Mouse (Mus musculus) kidney, adult 9 months (tissue): ENCODE data around the gene C1ra.
"Not testable (repeated sequence)": the region's sequence is repeated elsewhere in the genome, so short reads cannot be mapped to it uniquely, and the experiment has no call there.

Experiments used
- DNase-seq: peaks from one replicate; pipeline ENCODE4 v3.0.0; 2022

C1ra gene

DNA sequence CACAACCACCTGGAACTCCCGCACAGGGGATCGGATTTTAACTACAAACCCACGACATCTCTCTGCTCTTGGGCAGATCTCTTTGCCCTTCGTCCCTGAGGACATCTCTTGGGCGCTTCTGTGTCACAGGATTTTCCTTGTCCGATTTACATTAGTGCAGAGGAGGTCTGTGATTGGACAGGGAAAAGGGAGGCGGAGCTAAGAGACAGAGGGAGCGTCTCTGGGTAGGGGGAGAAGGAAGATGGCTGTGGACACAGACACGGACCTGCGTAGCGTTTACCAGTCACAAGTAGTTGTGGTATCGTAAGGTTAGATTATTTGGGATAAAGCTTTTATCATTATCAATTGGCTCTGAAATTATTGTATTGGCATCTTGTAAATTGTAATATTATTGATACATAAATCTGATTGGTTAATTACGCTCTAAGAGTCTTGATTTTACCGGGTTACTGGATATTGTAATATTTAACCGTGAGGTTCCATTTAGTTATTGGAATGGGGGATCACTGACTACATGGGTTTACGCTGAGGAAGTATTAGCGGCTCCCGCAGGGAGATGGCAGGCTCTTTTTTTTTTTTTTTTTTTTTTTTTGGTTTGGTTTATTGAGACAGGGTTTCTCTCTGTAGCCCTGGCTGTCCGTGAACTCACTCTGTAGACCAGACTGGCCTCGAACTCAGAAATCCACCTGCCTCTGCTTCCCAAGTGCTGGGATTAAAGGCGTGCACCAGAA is 26.6 kb upstream of the C1ra start:
- no peak for DNase-seq

DNA sequence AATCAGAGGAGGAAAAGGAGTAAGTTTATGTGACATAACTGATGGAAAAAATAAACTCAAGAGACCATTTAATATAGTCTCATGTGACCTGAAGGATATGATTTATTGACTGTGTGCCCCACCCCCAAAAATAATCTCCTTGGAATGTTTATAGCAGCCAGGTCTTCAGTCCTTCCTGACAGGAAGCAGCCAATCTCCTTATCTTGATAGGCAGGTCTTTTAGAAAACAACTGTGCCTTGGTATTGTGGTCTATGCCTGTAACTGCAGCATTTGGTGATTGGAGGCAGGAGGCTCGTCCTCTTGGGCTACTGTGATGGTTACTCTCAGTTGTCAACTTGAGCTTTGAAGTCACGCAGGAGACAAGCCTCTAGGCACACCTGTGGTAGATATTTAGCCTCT is 24.7 kb upstream of the C1ra start:
- no peak for DNase-seq

DNA sequence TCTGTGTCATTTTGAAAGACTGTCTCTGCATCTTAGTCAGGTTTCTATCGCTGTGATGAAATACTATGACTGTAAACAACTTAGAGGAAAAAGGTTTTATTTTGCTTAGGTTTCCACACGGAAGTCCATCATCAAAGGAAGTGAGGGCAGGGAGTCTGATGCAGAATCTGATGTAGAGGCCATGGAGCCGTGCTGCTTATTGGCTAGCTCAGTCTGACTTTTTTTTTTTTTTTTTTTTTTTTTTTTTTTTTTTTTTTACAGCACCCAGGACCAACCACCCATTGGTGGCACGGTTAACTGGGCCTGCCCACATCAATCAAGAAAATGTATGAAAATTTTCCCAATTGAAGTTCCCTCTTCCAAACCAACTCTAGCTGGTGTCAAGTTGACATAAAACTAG is 23.3 kb upstream of the C1ra start:
- no peak for DNase-seq

DNA sequence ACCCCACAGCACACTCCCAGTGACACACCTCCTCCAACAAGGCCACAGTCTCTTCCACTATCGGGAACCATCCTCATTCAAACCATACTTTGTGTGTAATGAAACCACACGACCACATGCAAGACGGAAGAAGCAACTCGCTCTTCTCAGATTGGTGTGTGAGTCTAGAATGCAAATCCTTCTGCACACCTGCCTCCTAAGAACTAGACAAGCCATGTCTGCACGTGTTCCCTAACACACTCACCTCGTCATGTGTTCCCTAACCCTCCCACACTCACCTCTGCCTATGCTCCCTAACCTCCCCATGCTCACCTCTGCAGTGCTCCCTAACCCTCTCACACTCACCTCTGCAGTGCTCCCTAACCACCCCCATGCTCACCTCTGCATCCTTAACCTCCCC is 20.8 kb upstream of the C1ra start:
- DNase-seq = no peak

DNA sequence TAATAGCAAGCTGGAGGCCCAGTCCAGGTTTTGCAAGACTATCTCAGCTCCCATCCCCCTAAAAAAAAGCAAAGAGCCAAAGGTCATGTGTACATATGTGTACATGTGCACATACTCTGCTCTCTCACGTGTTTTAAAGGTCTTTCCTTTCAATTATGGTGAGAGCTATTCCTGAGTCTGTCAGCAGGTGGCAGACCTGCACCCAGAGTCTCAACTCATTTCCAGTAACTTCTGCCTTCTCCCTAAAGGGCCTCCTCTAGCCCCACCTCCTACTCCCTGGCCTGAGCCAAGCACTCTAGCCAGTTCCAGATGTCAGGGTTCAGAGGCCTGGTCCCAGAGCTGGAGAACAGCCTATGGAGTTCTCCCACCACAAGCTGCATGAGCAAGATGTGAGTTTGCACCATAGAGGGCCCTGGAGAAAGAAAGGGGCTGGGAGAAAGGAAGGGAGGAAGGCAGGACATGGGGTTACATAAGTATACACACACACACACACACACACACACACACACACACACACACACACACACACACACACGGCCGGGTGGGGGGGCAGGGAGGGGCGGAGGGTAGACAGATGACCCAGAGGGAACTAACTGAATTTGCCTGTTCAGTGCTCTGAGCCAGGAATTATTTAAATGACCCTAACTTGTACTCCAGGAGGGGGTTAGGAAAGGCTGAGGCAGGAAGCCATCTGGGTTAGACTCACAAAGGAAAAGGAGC is 19.2 kb upstream of the C1ra start, which contains the start of gene C1rl:
Gene C1rl (plus strand): TSS at position 272 of the 720 bp plus-strand sequence.
- peak; percentile 96 for DNase-seq

DNA sequence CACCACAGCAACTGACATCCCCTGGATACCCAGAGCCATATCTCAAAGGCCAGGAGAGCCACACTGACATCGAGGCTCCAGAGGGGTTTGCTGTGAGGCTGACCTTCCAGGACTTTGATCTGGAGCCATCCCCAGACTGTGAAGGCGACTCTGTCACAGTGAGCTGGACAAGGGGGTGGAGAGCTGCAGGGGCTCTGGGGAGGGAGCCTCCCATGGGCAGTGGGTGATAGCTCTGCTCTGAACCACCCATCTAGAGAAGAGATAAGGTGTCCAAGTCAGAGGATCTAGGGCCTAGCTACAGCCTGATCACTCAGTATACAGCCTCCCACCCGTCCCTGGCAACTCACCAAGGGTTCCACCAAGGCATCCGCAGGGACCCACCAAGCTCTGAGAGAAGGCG is 18.3 kb upstream of the C1ra start:
- no peak for DNase-seq

DNA sequence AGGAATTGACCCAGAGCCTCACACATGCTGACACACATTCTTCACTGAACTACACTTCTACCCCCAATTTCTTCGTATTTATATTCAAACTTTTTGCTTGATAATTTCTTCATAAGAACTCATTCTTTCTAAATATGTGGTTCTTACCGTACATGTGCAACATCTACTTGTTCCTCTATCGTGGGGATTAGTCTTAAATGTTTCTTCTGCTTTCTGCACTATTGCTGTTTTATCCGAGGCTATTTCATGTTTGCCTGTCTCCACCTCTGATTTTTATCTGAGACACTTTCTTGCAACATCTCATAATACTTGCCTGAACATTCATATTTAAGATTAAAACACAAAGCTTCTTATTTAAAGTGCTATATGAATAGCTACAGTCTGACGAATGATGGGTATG is 16.2 kb upstream of the C1ra start:
- no peak for DNase-seq

DNA sequence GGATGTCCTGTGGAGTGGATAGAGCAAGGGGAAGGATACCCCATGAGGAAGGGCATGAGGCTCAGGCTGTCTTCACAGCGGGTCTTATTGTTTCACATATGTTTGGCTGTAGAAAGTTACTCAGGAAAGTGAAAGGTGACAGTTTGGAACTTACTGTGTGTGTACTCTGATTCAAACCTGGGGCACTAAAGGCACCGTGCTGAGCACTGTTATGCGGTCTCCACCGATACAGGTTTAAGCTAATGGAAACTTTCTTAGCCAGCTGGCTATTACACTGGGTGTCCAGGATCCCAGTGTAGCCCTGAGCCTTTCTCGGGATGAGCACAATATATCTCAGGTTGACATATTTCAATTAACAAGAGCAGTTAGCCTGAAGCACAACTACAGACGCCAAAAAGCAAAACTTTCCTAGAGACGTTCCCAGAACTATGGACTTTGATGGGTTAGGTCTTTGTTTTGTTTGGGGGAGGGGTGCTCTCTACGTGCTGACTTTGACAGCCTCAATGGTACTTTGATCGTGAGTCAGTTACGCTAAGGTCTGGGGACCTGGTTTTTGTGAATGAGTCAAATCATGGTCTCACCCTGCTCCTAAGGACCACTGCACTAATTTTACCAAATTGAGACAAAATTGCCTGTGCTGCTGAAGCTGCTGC is 12.2 kb upstream of the C1ra start:
- peak; percentile 60 for DNase-seq

DNA sequence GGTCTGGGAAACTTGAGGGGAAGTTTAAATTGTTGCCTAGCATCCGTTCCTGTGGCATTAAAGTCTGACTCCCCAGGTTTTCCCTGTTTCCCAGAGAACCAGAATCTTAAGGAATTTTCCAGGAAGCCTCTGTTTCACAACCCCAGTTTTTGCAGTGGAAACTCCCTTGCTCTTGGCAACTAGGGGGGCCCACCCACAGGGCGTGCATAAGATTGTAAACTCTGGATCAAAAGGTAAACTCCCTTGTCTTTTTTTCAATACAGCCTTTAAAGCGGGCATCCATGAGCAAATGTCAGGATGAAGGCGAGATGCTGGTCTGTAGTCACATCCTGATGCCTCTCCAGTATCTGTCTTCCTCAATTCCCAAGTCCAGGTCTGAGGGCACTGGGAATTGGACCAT is 10.7 kb upstream of the C1ra start:
- DNase-seq = no peak

DNA sequence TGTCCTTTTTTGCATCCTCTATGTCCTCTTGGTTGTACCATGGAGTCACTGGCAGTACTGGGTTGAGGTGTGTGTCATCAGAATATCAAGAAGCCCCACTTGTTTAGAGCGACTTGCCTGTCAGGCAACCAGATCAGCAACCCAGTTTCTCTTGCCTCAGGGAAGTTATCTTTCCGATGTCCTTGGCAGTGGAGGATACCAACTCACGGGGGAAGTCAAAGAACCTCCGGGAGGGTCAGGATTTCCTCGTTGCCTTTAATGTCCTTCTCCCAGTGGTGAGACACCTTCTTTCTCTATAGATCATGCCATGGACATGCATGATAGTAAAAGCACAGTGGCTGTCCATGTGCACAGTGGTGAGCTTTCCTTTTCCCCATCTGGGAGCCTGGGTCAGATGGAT is 10.2 kb upstream of the C1ra start:
- no peak for DNase-seq

DNA sequence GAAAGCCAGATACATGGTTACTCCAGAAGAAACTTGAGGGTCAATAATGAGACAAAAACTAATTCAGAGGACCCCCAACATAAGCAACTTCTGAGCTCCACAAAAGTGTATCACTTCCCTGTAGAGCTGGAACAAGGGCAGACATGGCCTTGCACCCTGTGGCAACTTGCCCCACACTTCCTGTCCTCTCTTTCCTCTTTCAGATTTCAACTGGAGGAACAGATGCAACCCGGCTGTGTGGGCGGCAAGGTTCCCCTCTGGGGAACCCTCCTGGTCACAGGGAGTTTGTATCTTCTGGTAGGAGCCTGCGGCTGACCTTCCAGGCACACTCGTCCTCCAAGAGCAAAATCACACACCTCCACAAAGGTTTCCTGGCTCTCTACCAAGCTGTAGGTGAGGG is 7.2 kb upstream of the C1ra start:
- DNase-seq = no peak

DNA sequence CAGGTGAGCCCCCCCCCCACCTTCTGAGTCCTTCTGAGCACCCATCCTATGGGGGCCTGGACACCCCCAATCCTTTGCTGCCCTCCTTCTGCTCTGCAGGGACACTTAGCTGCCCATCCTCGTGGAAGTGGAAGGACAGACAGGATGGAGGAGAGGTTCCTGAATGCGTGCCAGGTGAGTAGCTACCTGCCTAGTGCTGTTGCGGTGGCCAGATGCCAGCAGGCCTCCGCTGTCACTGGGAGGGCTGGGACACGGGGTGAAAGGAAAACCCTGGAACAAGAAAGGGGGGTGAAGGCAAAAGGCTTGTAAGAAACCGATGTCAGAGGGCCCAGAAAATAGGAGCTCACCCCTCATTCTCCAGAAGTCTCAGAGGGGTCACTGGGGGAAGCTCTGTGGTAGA is 5.2 kb upstream of the C1ra start:
- DNase-seq = no peak

DNA sequence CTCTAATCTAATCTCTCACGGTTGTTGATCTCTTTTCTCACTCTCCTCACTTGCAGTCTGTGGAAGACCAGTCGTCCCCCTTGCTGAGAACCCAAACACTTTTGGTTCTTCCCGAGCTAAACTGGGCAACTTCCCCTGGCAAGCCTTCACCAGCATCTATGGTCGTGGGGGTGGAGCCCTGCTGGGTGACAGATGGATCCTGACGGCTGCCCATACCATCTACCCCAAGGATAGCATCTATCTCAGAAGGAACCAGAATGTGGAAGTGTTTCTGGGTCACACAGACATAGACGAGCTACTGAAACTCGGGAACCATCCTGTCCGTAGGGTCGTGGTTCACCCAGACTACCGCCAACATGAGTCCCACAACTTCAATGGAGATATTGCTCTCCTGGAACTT is 3.9 kb upstream of the C1ra start:
- DNase-seq = no peak

DNA sequence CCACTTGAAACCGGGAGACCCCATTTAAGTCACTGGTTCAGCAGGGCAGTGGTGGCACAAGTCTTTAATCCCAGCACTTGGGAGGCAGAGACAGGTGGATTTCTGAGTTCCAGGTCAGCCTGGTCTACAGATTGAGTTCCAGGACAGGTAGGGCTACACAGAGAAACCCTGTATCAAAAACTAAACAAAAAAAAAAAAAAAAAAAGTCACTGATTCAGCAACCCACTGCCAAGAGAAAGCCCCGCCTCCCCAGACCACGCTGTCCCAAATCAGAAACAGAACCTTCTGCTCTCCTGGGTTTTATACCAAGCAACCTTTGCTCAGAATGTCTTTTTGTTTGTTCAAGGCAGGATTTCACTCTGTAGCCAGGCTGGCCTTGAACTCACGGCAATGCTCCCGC is 3.0 kb upstream of the C1ra start:
- DNase-seq = peak; percentile 26

DNA sequence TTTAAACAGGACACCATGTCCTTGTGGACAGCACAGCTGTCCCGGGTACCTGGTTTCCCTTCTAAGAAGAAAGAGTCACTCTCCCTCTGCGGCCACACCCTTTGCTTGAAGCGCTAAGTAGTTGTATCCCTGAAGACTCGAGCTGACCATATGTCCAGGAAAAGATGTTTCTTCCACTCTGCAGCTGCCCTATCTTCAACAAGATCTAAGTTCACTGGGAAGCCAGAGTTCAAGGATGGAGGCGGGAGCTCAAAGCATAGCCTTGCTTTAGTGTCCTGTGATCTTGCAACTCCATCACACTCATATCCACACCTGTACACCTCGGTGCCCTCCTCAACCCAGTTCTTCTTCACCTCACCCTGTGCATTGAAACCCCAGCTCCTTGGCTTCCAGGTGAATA is 269 bp upstream of the C1ra start:
- no peak for DNase-seq

DNA sequence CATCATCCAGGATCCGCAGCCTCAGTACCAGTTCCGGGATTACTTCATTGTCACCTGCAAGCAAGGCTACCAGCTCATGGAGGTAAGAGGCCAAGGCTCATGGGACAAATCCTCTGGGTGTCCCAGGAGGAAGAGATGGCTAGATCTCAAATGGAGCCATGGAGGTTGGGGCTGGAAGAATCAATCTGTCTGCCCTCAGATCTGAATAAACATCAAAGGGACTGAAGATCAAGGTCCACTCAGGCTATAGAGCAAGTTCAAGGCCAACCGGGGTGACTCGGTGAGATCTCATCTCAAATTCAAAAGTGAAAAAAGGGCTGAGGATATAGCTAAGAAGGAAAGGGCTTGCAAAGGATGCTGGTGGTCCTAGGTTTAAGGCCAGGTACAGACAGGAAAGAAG is 5.5 kb downstream of the C1ra start:
- DNase-seq = not testable (repeated sequence)

DNA sequence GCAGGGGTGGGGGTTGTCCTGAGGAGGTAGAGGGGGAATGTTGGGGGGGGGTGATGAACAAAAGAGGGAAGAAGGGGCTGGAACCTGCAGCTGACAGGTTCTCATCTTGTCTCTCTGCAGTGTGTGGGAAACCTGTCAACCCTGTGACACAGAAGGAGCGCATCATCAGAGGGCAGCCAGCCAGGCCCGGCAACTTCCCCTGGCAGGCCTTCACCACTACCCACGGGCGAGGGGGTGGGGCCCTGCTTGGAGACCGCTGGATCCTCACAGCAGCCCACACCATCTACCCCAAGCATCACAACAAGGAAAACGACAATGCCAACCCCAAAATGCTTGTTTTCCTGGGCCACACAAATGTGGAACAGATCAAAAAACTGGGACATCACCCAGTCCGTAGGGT is 9.9 kb downstream of the C1ra start:
- not testable (repeated sequence) for DNase-seq

DNA sequence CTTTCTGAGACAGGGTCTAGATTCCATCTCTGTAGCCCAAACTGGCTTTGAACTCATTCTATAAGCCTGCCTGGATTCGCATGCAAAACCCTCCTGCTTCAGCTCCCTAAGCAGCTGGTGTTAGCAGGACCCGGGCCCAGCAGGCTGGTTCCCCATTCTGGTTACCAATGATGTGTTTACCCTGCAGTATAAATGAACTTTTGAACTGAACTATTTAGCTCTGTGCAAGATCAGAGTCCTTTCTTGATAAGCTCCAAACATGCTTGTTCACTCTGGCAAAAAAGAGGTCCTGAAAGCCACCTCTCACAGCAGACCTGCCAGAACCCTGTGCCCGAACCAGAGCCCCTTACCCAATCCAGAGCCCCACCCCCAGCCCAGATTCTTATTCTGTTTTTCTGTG is 15.7 kb downstream of the C1ra start:
- DNase-seq = no peak

DNA sequence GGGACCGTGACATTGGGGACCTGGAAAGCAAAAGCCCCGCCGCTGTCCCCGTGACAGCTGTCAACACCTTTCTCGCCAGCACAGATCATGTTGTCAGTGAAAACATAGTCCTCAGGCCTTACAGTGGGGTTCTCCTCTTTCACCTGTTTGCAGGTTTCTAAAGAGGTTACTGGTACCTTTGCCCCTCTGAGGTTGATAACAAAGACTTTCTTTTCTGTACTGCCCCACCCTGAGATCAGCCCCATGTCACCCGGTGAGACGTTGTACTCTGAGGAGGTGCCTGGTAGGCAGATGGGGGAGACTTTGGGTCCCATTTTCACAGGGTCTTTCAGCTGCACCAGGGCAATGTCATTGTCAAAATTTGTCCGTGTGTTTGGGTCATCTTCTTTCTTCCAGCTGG is 18.9 kb downstream of the C1ra start:
- DNase-seq = no peak

DNA sequence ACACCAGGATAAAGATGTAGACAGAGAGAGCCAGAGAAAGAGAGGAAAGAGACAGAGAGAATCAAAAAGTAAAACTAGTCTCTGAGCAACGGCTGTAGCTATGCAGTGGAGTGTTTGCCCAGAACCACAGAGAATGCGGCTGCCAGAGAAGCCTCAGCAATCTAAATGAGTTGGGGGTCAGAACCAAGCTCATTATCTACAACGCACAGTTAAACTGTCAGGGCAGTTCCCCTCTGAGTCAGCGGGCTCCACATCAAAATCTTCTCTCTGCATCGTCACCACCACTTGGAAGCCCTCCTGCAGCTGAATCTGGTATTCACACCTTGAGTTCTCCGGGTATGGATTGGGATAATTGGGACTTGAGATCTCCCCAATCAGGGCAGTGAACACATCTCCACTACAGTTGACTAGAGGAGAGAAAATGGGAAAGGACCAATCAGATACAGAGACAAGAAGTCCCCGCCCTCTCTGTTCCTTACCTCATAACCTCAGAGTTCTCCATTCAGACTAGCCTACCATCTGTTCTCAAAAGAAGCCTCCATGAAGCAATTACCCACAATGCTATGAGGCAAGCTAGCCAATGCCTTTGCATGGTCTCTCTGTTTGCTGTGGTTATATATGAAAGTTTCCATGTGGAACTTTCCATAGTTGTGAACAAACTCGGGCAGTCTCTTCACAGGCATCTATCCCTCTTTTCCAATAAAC is 24.1 kb downstream of the C1ra start:
- not testable (repeated sequence) for DNase-seq

DNA sequence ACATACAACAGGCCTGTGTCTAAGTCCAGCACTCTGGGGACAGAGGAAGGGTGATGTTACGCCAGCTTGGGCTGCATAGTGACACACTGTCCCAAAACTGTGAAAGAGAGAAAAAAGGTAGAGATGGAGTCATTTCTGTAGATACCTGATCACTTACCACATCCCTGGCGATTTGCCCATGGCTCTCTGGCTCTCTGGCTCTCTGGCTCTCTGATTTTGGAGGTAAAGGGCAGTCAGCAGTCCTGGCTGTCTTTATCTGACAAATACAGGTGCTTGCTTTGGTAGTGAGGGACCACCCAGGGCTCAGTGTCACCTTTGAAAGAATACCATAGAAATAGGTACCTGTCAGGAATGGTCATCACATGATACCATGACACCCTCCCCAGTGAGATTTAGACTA is 29.0 kb downstream of the C1ra start:
- DNase-seq = not testable (repeated sequence)

DNA sequence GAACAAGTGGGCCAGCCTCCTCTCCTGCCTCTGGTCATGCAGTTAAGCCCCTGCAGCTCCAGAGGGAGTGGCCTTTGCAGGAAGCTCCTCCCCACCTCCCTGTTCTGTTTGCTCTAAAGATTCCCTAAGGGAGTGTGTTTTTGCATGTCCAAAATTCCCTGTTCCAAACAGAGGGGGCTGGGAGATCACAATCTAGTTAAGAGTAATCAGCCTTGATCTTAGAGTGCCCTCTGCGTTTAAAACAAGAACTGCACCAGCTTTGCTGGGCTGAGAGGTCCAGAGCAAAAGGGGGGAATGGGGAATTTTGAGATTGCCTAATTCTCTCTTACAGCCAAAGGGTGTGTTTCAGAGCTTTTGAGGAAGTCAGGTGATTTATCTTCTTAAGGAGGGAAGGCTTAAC is 30.1 kb downstream of the C1ra start, which contains the start of gene C1s1:
Gene C1s1 (minus strand): TSS at position 76 of the 400 bp plus-strand sequence.
- DNase-seq = peak; percentile 75

DNA sequence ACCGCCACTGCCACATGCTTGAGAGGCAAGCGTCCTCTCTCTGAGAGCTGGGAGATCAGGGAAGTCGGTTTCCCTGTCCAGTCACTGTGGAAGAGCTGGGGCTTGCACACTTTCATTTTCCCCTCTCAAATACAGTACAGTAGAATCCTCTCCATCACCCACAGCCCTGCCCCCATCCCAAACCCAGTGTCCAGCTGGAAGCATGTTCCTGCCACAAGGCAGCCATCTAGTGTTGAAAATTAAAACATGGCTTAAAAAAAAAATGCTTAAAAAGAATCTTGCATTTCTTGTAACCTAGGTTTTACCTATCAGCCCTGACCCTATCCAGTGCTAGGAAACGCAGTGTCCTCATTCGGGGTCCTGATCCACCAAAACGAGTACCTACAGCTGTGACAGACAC is 32.3 kb downstream of the C1ra start:
- DNase-seq = peak; percentile 26
